Mouse (Mus musculus) embryonic facial prominence, embryonic 11.5 days (tissue): ENCODE measurements around the gene H2afy. TPM values are rescaled to one million over a fixed set of nuclear protein-coding genes. Genes with fewer than 3 reads are reported as not detected.

Source experiments
- ATAC-seq: fragments of 200-750 bp; cut with Nextera tagmentation; replicated peaks from 2 replicates; pipeline ENCODE4 v1.8.0; 2017; ENCODE audit warnings: low read depth; ENCODE audit not compliant: insufficient number of reproducible peaks, low FRiP score, low TSS enrichment
- DNase-seq: peaks from one replicate; pipeline ENCODE4 v3.0.0-alpha.2; 2015; ENCODE audit warnings: low spot score
- H3K27ac ChIP-seq: fragments of 300-500 bp; sonication (generic); replicated peaks from 2 replicates; pipeline ENCODE4 v1.5.1; 2014; ENCODE audit warnings: mild to moderate bottlenecking, low read depth, low read length, control low read depth
- H3K27me3 ChIP-seq: fragments of 300-500 bp; sonication (generic); 2 replicates; pipeline ENCODE4 v1.6.1; 2014; ENCODE audit warnings: mild to moderate bottlenecking, low read length, moderate library complexity, mixed read lengths; ENCODE audit not compliant: control insufficient read depth, insufficient read depth
- H3K36me3 ChIP-seq: fragments of 300-500 bp; sonication (generic); replicated peaks from 2 replicates; pipeline ENCODE4 v1.6.1; 2014; ENCODE audit warnings: low read depth, mild to moderate bottlenecking, low read length, moderate library complexity, mixed read lengths; ENCODE audit not compliant: control insufficient read depth, insufficient read depth
- H3K4me1 ChIP-seq: fragments of 300-500 bp; sonication (generic); 2 replicates; pipeline ENCODE4 v1.6.1; 2014; ENCODE audit warnings: low read length, mixed read lengths; ENCODE audit not compliant: control insufficient read depth, insufficient read depth
- H3K4me2 ChIP-seq: fragments of 300-500 bp; sonication (generic); 2 replicates; pipeline ENCODE4 v1.6.1; 2014; ENCODE audit warnings: low read depth, mild to moderate bottlenecking, control low read depth, low read length, moderate library complexity
- H3K4me3 ChIP-seq: fragments of 300-500 bp; sonication (generic); 2 replicates; pipeline ENCODE4 v1.5.1; 2014; ENCODE audit warnings: low read depth, low read length, control low read depth
- H3K9ac ChIP-seq: fragments of 300-500 bp; sonication (generic); replicated peaks from 2 replicates; pipeline ENCODE4 v1.6.1; 2014; ENCODE audit warnings: mild to moderate bottlenecking, control low read depth, low read length
- H3K9me3 ChIP-seq: fragments of 300-500 bp; sonication (generic); replicated peaks from 2 replicates; pipeline ENCODE4 v1.6.1; 2016; ENCODE audit warnings: mild to moderate bottlenecking, low read length, inconsistent platforms, mixed read lengths; ENCODE audit not compliant: control insufficient read depth
- WGBS: fragments of 180-500 bp; shearing (Covaris S2); extraction: QIAGEN DNeasy Blood & Tissue Kit; methylation state at CpG from one replicate; pipeline ENCODE4 v1.1.7; 2014; 5-methylcytosine and 5-hydroxymethylcytosine counted together
- polyA plus RNA-seq: library from polyadenylated mRNA; unstranded; fragments of >200 nt; fragmentation: Nextera tagmentation; extraction: Ambion mirVana; gene quantifications from 2 replicates; pipeline ENCODE4 v1.2.1, GENCODE M21; 2014

The H2afy gene
- polyA plus RNA-seq, 1 experiment from 2014 or later: 651 TPM

- Histone ChIP-seq H3K9me3 (no peaks in the 10 kb centered on the region), H3K4me2 (no peak overlapping the region), H3K27ac (no peak overlapping the region), H3K4me3 (no peak overlapping the region), H3K9ac (no peak overlapping the region), H3K27me3 (no peaks in the 10 kb centered on the region), H3K4me1 (peaks cover 3% of the 10 kb centered on the region), H3K36me3 (no peaks in the 10 kb centered on the region)
- WGBS: 89% methylated on average over 5 of the region's 5 CpGs
- no peak for ATAC-seq
- DNase-seq: no peak
These were observed 109.5 kb downstream of the H2afy start for GRCm38 (mm10) chr13:56026623-56027022.

- Histone ChIP-seq H3K9me3 (no peaks in the 10 kb centered on the region), H3K27me3 (no peaks in the 10 kb centered on the region), H3K4me2 (no peak overlapping the region), H3K27ac (no peak overlapping the region), H3K9ac (no peak overlapping the region), H3K4me3 (no peak overlapping the region), H3K4me1 (peaks cover 3% of the 10 kb centered on the region), H3K36me3 (no peaks in the 10 kb centered on the region)
- no peak for ATAC-seq
- WGBS: 76% methylated on average over 7 of the region's 7 CpGs
- no peak for DNase-seq
These were observed 110.1 kb downstream of the H2afy start for GRCm38 (mm10) chr13:56026026-56026425.

GRCm38 (mm10) chr13:56025027-56025410 is 111.1 kb downstream of the H2afy start:
- no peaks in the 10 kb centered on the region for H3K9me3 ChIP-seq
- peak; percentile 19 for DNase-seq
- no peak overlapping the region for H3K4me3 ChIP-seq
- no peaks in the 10 kb centered on the region for H3K36me3 ChIP-seq
- peaks cover 3% of the 10 kb centered on the region for H3K4me1 ChIP-seq
- H3K27ac ChIP-seq: no peak overlapping the region
- H3K9ac ChIP-seq: no peak overlapping the region
- no peak overlapping the region for H3K4me2 ChIP-seq
- ATAC-seq: no peak
- H3K27me3 ChIP-seq: no peaks in the 10 kb centered on the region
- 37% methylated on average over 14 of the region's 14 CpGs for WGBS

- H3K4me3 ChIP-seq: no peak overlapping the region
These were observed 111.6 kb downstream of the H2afy start for GRCm38 (mm10) chr13:56024410-56025026.

More at GRCm38 (mm10) chr13:56024410-56025026, 111.6 kb downstream of the H2afy start:
- H3K36me3 ChIP-seq: no peaks in the 10 kb centered on the region
- no peak overlapping the region for H3K27ac ChIP-seq
- no peak for ATAC-seq
- H3K9ac ChIP-seq: no peak overlapping the region
- H3K27me3 ChIP-seq: no peaks in the 10 kb centered on the region
- H3K9me3 ChIP-seq: no peaks in the 10 kb centered on the region
- DNase-seq: no peak
- no peak overlapping the region for H3K4me2 ChIP-seq
- 55% methylated on average over 14 of the region's 14 CpGs for WGBS
- peaks cover 3% of the 10 kb centered on the region for H3K4me1 ChIP-seq

Other genes starting within 250 kb of the H2afy start
- 0.36 and 0.38 TPM in 2 replicates for gene Tifab, start 42.5 kb upstream of the H2afy start, polyA plus RNA-seq
- gene Neurog1, start 115.8 kb upstream of the H2afy start, polyA plus RNA-seq: 8.6 and 10.5 TPM in 2 replicates
- gene Cxcl14, start 160.2 kb upstream of the H2afy start, polyA plus RNA-seq: 104 and 108 TPM in 2 replicates